Mouse (Mus musculus): Measurements from ENCODE around the gene Dhtkd1.

GRCm38 (mm10) chr2:5862834-5863233, 79.8 kb downstream of the Dhtkd1 start, which contains the start of gene Gm13199:
- no peak for TF ChIP-seq CHD2 (IDR thresholded peaks at IDR 0.05; ENCODE audit: low read depth, low read length)
- TF ChIP-seq MAFK (IDR thresholded peaks at IDR 0.05; ENCODE audit: insufficient read depth, low read depth, low read length) = no peak
- TF ChIP-seq ZNF384 (IDR thresholded peaks at IDR 0.05; ENCODE audit: low read depth, low read length) = no peak
- TF ChIP-seq HCFC1 (IDR thresholded peaks at IDR 0.05; ENCODE audit: borderline replicate concordance, insufficient read depth, low read length) = no peak
- no peak for TF ChIP-seq ZC3H11A (IDR thresholded peaks at IDR 0.05; ENCODE audit: borderline replicate concordance, low read depth, low read length)
